ENCODE assay signal across 23 mouse cellular contexts in the genomic region with DNA sequence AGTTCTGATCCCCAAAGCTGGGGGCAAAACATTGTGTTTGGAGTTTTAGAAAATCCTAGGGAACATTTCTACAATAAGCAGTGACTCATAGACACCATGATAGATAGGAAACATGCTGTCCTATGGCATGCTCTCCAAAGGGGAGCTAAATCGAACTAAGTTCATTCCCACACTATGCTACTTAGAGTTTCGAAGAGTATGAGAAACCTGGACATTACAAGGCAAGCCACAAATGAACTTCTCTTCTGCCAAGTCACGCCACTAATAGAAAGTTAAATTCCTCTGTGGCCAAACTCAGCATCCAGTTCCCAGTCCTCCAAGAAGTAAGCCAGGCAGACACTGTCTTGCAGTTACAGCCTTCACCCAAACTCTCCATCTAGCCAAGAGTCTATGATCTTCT.
DNase-seq lines count a peak whose midpoint lies in the region; ATAC-seq and TF ChIP-seq lines count a peak whose summit lies in the region.
"Had no signal": no experiment of that assay in that cellular context is flagged by ENCODE, and none has a peak within 500 bp of the region (broad histone marks: within the 10 kb centered on the region; RNA-seq: fewer than 3 reads in every experiment).

No protein-coding gene starts in this region.

- H3K9ac ChIP-seq in stomach, embryonic 16.5 days (ENCODE audit: low read length) = no peak overlapping the region
- no peak overlapping the region for H3K9ac ChIP-seq in stomach, postnatal 0 days (ENCODE audit: low read length)
- H3K9ac ChIP-seq in hindbrain, embryonic 16.5 days (ENCODE audit: low read depth, low read length) = no peak overlapping the region

- H3K4me1 ChIP-seq in stomach, embryonic 16.5 days (ENCODE audit: control insufficient read depth, insufficient read depth, low read length) = no peaks in the 10 kb centered on the region
- H3K4me1 ChIP-seq in stomach, postnatal 0 days (replicated peaks; ENCODE audit: control insufficient read depth, insufficient read depth) = no peaks in the 10 kb centered on the region
- no peaks in the 10 kb centered on the region for H3K4me1 ChIP-seq in hindbrain, embryonic 16.5 days (ENCODE audit: control insufficient read depth, insufficient read depth, low read depth, low read length)

- no peak for TF ChIP-seq CTCF in stomach, postnatal 0 days (IDR thresholded peaks at IDR 0.05; ENCODE audit: low read depth)

- H3K4me3 ChIP-seq in stomach, embryonic 16.5 days (replicated peaks; ENCODE audit: low read length) = no peak overlapping the region
- H3K4me3 ChIP-seq in stomach, postnatal 0 days (ENCODE audit: low read depth, low read length) = no peak overlapping the region
- no peak overlapping the region for H3K4me3 ChIP-seq in hindbrain, embryonic 16.5 days (ENCODE audit: low read length)

- H3K27ac ChIP-seq in stomach, embryonic 16.5 days (ENCODE audit: low read length) = peak overlapping the region; percentile 55; the same call in 1 of the 2 replicates
- H3K27ac ChIP-seq in stomach, postnatal 0 days (replicated peaks) = no peak overlapping the region
- H3K27ac ChIP-seq in hindbrain, embryonic 16.5 days (ENCODE audit: low read depth, low read length) = no peak overlapping the region

- H3K4me2 ChIP-seq in stomach, embryonic 16.5 days (ENCODE audit: low read depth, low read length) = no peak overlapping the region
- no peak overlapping the region for H3K4me2 ChIP-seq in stomach, postnatal 0 days (replicated peaks; ENCODE audit: low read depth)
- H3K4me2 ChIP-seq in hindbrain, embryonic 16.5 days (ENCODE audit: low read length) = no peak overlapping the region

- H3K27me3 ChIP-seq in stomach, embryonic 16.5 days (ENCODE audit: control insufficient read depth, insufficient read depth, low read length) = no peaks in the 10 kb centered on the region
- H3K27me3 ChIP-seq in stomach, postnatal 0 days (ENCODE audit: control insufficient read depth, insufficient read depth, low read length) = no peaks in the 10 kb centered on the region
- no peaks in the 10 kb centered on the region for H3K27me3 ChIP-seq in hindbrain, embryonic 16.5 days (replicated peaks; ENCODE audit: control insufficient read depth, insufficient read depth, low read length)
- H3K27me3 ChIP-seq: CH12.LX had no signal

- no peaks in the 10 kb centered on the region for H3K9me3 ChIP-seq in stomach, embryonic 16.5 days (replicated peaks; ENCODE audit: control insufficient read depth, low read length)
- H3K9me3 ChIP-seq in stomach, postnatal 0 days (ENCODE audit: control insufficient read depth, low read length) = no peaks in the 10 kb centered on the region
- no peaks in the 10 kb centered on the region for H3K9me3 ChIP-seq in hindbrain, embryonic 16.5 days (ENCODE audit: control insufficient read depth, low read length)
- H3K9me3 ChIP-seq: G1E had no signal

- 70% methylated on average over 3 of the region's 3 CpGs for WGBS in stomach, embryonic 16.5 days
- 61% methylated on average over 3 of the region's 3 CpGs for WGBS in stomach, postnatal 0 days
- 90% methylated on average over 3 of the region's 3 CpGs for WGBS in hindbrain, embryonic 16.5 days

- no peak for TF ChIP-seq EP300 in stomach, postnatal 0 days (optimal IDR thresholded peaks at IDR 0.05)

- H3K36me3 ChIP-seq in stomach, embryonic 16.5 days (ENCODE audit: control insufficient read depth, insufficient read depth, low read length) = no peaks in the 10 kb centered on the region
- no peaks in the 10 kb centered on the region for H3K36me3 ChIP-seq in stomach, postnatal 0 days (ENCODE audit: control insufficient read depth, insufficient read depth, low read length)
- H3K36me3 ChIP-seq in hindbrain, embryonic 16.5 days (ENCODE audit: control insufficient read depth, insufficient read depth, low read length) = no peaks in the 10 kb centered on the region
- H3K36me3 ChIP-seq: G1E had no signal

- peak; percentile 57 for DNase-seq in heart, adult 11 months
- no peak for DNase-seq in heart, postnatal 4 days
- no peak for DNase-seq in stomach, postnatal 0 days (ENCODE audit: low spot score)
- peak; percentile 53 for DNase-seq in adipocyte (ENCODE audit: low spot score)
- DNase-seq in fibroblast of lung, adult 2 months (ENCODE audit: low read depth) = peak; percentile 52
- DNase-seq: adrenal gland, adult 2 months; adrenal gland, adult 8-10 months; adrenal gland, postnatal 10 days; adrenal gland, postnatal 14 days; adrenal gland, postnatal 25 days; adrenal gland, postnatal 36 days; B cell, adult 2 months; cerebellum, adult 11 months; cerebellum, adult 11-12 months; cerebellum, adult 18-20 months had no signal

- 0 out of 2 replicates have a peak, but pooled peaks have one; percentile 13 for ATAC-seq in stomach, embryonic 16.5 days (ENCODE audit: insufficient read depth, low FRiP score)
- ATAC-seq in stomach, postnatal 0 days (ENCODE audit: low FRiP score, low TSS enrichment) = no peak
- ATAC-seq in hindbrain, embryonic 16.5 days = no peak
- ATAC-seq in erythroid progenitor cell, adult 5-6 weeks (replicated peaks; ENCODE audit: low FRiP score, poor library complexity, severe bottlenecking) = no peak
- ATAC-seq: activated CD4-positive, CD25-positive, alpha-beta regulatory T cell, adult 4 months; CD4-positive, CD25-positive, alpha-beta regulatory T cell, adult 4 months; Patski had no signal

Comparison
In these comparisons a context has a peak if more than half of its experiments do, and no peak if none do; other contexts are left out.
1. DNase-seq: peak in heart, adult 11 months (single experiment), adipocyte (single experiment) and fibroblast of lung, adult 2 months (single experiment); none in heart, postnatal 4 days (single experiment) and stomach, postnatal 0 days (single experiment).